Mouse (Mus musculus) fibroblast of lung, adult 2 months (primary cell): ENCODE data around the gene H13.
"Not testable (repeated sequence)": the region's sequence is repeated elsewhere in the genome, so short reads cannot be mapped to it uniquely, and the experiment has no call there.

Source experiments
- DNase-seq: peaks from one replicate; pipeline ENCODE4 v3.0.0-alpha.2; 2011; ENCODE audit warnings: low read depth

H13 gene

GRCm38 (mm10) chr2:152661163-152661562, 8.1 kb upstream of the H13 start:
- no peak for DNase-seq

GRCm38 (mm10) chr2:152666191-152666590, 3.1 kb upstream of the H13 start:
- not testable (repeated sequence) for DNase-seq

DNA sequence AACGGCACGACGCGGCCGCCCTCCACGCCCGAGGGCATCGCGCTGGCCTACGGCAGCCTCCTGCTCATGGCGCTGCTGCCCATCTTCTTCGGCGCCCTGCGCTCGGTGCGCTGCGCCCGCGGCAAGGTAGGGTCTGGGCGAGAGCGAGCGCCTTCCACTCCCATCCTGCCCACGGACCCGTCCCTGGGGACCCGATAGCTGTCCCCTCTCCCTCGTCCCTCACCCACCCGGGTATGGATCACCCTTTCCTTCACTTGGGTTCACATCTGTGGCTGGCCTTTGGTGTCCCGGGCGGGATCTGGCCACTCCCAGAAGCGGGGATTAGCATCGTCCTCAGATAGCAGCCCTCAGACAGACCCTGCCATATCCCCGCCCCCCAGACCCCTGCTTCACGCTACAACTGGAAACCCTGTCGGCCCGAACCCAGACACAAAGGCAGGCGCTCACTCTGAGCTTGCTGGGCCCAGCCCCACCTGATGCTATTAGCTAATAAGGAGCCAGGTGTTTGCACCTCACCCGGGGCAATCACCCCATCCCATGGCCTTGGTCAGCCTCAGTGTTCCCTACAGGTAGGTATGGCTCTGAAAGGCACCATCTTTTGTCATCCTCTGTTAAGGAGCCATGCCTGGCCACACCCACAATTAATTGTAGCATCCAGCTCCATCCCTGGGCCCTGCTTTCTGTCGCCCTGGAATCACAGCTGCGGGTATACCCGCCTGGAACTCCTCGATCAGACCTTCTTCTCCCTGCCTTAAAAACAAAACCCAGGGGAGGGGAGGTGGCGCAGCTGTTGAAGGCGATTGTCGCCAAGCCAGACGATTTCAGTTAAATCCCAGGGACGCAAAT, 601 bp downstream of the H13 start:
- no peak for DNase-seq

DNA sequence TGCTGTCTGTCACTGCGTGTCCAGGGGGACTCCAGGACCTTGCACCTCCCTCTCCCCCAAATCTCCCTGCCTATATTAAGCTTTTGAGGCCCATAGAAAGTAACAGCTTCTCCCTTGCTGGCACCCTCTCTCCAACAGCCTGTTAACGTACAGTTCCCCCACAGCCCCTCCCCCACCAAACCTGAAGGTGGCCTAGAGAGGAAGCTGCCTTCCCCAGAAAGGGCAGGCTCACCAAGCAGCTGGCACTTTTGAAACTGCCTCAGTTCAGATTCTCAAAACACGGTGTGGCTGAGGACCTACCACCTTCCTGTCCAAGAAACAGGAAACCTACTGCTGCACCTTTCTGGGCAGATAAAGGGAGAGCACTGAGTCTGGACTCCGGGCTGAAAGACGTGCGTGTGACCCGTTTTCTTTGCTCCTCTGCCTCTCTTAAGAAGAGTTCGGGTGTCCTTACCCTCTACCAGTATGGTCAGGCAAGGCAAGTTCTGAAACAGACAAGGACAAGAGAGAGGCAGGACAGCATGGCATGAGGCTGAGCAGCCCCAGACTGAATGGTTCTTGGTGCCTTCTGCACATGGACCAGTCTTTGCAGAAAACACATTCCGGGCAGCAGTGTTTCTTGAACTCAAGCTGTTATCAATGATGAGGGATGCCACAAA, 1.9 kb downstream of the H13 start:
- no peak for DNase-seq

- DNase-seq = no peak
Measured at GRCm38 (mm10) chr2:152671642-152671999, 2.4 kb downstream of the H13 start.

DNA sequence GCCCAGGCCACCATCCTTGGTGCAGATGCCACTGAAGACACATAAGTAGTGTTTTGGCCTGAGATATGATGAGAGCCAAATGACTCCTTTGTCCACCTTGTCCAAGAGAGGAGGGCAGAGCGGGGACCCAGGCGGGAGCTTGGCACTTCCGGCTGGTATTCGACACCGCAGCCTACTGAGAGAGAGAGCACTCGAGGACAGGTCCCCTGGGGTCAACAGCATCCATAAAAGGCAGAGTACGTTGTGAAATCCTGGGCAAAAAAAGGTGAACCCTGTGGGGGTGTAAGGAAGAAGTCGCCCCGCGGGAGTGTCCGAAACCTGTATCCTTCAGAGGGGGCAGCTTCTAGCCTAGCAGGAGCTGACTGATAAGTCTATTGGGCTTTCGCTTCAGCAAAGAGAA, 2.9 kb downstream of the H13 start:
- DNase-seq = no peak

- no peak for DNase-seq
Measured at GRCm38 (mm10) chr2:152674148-152674547, 4.9 kb downstream of the H13 start.

- DNase-seq = peak; percentile 85
Measured at GRCm38 (mm10) chr2:152675252-152675791, 6.1 kb downstream of the H13 start.

GRCm38 (mm10) chr2:152678302-152678701, 9.0 kb downstream of the H13 start:
- DNase-seq = no peak

GRCm38 (mm10) chr2:152678925-152679324, 9.7 kb downstream of the H13 start:
- no peak for DNase-seq

GRCm38 (mm10) chr2:152679701-152680355, 10.6 kb downstream of the H13 start:
- no peak for DNase-seq

DNA sequence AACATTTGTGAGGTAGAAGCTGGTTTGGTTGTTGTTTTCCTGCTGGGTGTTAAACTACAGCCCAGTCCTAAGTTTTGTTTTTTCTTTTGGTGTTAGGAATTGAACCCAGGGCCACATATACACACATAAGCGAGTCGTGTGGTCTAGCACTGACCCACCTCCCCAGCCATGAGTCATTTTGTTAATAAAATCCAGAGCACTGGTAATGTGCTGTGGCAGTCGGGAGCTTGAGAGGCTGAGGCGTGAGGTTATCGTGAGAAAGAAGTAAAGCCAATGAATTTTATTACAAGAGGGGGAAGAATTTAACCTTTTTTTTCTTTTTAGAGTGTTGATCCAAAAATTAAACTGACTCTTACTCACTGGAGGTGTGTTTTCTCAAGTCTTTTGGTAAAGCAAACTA, 13.8 kb downstream of the H13 start:
- peak; percentile 87 for DNase-seq

DNA sequence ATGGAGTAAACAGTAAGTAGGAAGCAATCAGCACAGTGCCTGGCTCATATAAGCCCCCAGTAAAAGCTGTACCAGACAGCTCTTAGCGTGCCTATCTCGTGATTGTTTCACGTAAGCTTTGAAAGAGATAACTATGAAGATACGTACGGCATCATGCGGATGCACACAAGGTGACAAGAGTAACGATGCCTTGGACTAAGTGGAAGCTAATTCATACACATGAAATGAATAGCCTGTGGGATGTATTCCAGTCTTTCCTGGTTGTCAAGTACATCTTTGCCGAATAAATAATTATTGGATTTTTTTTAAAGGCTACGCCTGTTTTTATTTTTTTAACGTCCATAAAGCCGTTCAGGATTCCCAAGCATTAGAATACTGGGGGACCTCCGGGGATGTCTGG, 17.1 kb downstream of the H13 start:
- no peak for DNase-seq

- peak; percentile 80 for DNase-seq
Measured at GRCm38 (mm10) chr2:152686806-152687267, 17.6 kb downstream of the H13 start, which contains the start of gene Mcts2. TSS of gene Mcts2 (plus strand) at chr2:152687035.

- no peak for DNase-seq
Measured at GRCm38 (mm10) chr2:152691564-152692217, 22.4 kb downstream of the H13 start.

- DNase-seq = no peak
Measured at GRCm38 (mm10) chr2:152693233-152693632, 24.0 kb downstream of the H13 start.

DNA sequence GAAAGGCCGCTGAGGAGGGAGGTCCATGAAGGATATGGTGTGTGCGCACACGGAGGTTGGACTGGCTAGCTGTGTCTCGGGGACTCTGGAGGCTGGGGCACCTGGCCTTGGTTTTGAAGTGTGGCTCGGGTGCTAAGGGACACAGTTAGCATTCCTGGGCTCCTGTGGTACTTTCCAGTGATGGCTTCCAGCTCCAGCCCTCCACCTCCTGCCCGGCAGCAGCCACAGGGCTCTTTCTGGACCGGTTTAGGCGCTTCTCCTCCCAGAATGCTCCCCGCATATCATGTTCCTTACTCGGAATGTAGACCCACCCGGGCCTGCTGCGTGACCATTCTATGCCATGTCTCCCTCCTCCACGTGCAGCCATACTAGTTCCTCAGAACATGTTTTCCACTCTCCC, 24.5 kb downstream of the H13 start:
- no peak for DNase-seq

DNA sequence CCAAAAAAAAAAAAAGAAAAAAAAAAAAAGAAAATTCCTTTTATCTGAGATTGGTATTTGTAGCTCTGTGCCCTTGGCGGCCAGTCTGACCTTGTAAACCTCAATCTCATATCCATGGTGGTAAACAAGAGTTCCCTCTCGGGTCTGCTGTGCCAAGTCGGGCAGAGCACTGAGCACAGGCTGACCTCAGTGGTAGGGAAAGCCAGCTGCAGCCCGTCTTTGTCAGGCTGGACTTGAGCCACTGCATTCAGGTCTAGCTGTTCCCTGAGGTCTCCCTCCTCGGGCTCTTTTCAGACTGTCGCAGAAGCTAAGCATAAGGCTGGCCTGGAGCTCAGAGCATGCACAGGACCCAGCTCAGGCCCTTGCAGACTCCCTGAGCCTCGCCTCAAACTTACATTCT, 25.4 kb downstream of the H13 start:
- no peak for DNase-seq

DNA sequence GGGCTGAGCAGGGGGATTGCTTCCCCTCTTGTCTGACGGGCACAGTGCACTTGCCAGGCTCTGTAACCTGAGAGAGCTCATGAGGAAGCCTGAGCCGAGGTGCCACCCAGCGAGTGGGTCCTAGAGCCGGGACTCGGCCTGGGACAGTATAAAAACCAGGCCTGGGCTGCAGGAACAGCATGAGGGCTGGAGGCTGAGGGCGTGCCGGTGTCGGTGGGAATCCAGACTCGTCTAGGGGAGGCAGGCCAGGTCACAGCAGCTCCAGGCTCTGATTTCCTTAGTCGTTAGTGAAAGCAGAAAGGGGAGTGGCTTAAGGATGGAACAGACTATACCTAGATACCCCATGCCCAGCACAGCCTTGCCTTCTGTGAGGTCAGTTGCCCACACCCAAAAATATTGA, 26.8 kb downstream of the H13 start:
- DNase-seq = no peak

DNA sequence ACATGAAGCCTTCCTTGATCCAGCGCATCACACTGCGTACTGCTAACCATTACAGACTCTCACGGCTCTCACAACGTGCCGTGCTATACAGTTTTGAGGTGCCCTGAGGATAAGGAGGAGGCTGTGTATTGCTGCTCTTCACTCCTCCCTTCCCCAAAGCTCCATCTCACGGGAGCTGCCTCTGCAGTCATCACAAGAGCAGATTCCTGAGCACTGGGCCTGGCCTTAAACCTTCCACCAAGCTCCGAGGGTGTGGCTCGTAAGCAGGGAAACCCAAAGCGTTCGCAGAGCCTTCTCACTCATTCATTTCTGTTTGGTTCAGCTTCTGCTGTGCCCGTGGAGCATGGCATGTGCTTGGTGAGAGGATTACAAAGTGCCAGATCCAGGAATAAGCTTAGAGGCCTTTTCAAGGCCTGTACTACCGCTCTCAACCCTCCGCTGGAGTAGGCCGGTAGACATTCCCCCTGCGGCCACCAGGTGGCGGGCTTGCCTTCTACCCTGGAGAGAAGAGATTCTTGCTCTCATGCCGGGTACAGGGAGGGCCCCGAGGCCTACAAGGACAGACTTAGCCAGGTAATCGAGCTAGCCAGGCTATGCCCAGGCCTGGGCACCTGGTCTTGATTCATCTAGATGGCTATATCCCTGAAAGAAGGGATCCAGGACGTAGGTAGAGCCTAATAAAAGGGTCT, 27.4 kb downstream of the H13 start:
- no peak for DNase-seq

DNA sequence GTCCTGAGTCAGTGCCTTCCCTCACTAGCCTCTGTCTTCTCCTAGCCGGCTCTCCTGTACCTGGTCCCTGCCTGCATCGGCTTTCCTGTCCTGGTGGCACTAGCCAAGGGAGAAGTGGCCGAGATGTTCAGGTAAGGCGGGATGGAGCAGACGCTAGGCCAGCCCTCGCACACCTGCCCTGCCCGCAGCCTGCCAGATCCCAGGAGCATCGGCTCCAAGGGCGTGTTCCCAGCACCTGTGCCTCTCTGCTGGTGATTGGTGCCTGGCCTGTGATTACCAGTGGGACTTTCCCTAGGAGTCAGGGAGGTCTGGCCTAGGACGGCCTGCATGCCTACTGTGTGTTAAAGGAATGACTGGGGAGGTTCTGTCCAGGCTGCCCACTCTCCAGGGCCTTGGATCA, 30.9 kb downstream of the H13 start:
- DNase-seq = no peak

- no peak for DNase-seq
Measured at GRCm38 (mm10) chr2:152700725-152701124, 31.5 kb downstream of the H13 start.
